Mouse (Mus musculus) midbrain, embryonic 11.5 days (tissue): Measurements from ENCODE around the gene Wdtc1. TPM values are rescaled to one million over a fixed set of nuclear protein-coding genes. Genes with fewer than 3 reads are reported as not detected.

Source experiments
- ATAC-seq: fragments of 200-750 bp; cut with Nextera tagmentation; 2 replicates; pipeline ENCODE4 v1.8.0; 2017; ENCODE audit warnings: moderate TSS enrichment, moderate library complexity; ENCODE audit not compliant: low FRiP score
- DNase-seq: peaks from one replicate; pipeline ENCODE4 v3.0.0; 2015; ENCODE audit warnings: low spot score; ENCODE audit errors: missing footprints
- H3K27ac ChIP-seq: fragments of 300-500 bp; sonication (generic); 2 replicates; pipeline ENCODE4 v1.5.1; 2014; ENCODE audit warnings: low read depth, low read length
- H3K27me3 ChIP-seq: fragments of 300-500 bp; sonication (generic); 2 replicates; pipeline ENCODE4 v1.6.1; 2014; ENCODE audit warnings: mild to moderate bottlenecking, low read length, moderate library complexity, mixed read lengths; ENCODE audit not compliant: control insufficient read depth, insufficient read depth
- H3K36me3 ChIP-seq: fragments of 300-500 bp; sonication (generic); 2 replicates; pipeline ENCODE4 v1.6.1; 2014; ENCODE audit warnings: mild to moderate bottlenecking, low read length, moderate library complexity, mixed read lengths; ENCODE audit not compliant: control insufficient read depth, insufficient read depth
- H3K4me1 ChIP-seq: fragments of 300-500 bp; sonication (generic); 2 replicates; pipeline ENCODE4 v1.6.1; 2014; ENCODE audit warnings: low read length; ENCODE audit not compliant: control insufficient read depth, insufficient read depth
- H3K4me2 ChIP-seq: fragments of 300-500 bp; sonication (generic); 2 replicates; pipeline ENCODE4 v1.6.1; 2014; ENCODE audit warnings: mild to moderate bottlenecking, moderate library complexity
- H3K4me3 ChIP-seq: fragments of 300-500 bp; sonication (generic); 2 replicates; pipeline ENCODE4 v1.5.1; 2014; ENCODE audit warnings: low read depth, low read length
- H3K9ac ChIP-seq: fragments of 300-500 bp; sonication (generic); 2 replicates; pipeline ENCODE4 v1.6.1; 2014; ENCODE audit warnings: low read length
- H3K9me3 ChIP-seq: fragments of 300-500 bp; sonication (generic); 2 replicates; pipeline ENCODE4 v1.6.1; 2016; ENCODE audit warnings: low read length; ENCODE audit not compliant: control insufficient read depth
- WGBS: fragments of 180-500 bp; shearing (Covaris S2); extraction: QIAGEN DNeasy Blood & Tissue Kit; methylation state at CpG from one replicate; pipeline ENCODE4 v1.1.7; 2014; 5-methylcytosine and 5-hydroxymethylcytosine counted together
- polyA plus RNA-seq: library from polyadenylated mRNA; unstranded; fragments of >200 nt; fragmentation: Nextera tagmentation; extraction: Ambion mirVana; gene quantifications from 2 replicates; pipeline ENCODE4 v1.2.1, GENCODE M21; 2014

Gene Wdtc1
- polyA plus RNA-seq, 1 experiment from 2014 or later: 22.2 TPM

DNA sequence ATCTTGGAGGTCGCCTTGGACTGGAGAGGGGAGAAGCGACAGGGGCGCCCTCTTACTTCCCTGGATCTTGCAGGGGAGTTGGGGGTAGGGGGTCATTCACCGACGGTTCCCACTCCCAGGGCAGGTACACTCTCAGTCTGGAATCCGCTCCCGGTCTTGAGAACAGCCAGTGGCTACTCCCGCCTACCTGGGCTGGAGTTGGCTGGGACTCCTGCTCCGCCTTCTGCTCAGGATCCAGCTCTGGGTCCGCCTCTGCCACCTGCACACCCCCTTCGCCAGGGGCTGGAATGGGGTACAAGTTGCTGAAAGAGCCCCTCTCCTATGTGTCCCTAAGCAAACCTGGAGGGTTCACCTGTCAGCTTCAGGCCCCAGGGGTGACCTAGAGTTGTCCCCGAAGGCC lies 96.1 kb downstream of the Wdtc1 start:
- Histone ChIP-seq H3K4me1 (no peaks in the 10 kb centered on the region), H3K27ac (no peak overlapping the region), H3K36me3 (no peaks in the 10 kb centered on the region), H3K9me3 (no peaks in the 10 kb centered on the region), H3K9ac (no peak overlapping the region), H3K4me3 (no peak overlapping the region), H3K4me2 (no peak overlapping the region), H3K27me3 (peaks cover 14% of the 10 kb centered on the region)
- DNase-seq (no peak), ATAC-seq (no peak)
- 28% methylated on average over 12 of the region's 12 CpGs for WGBS

DNA sequence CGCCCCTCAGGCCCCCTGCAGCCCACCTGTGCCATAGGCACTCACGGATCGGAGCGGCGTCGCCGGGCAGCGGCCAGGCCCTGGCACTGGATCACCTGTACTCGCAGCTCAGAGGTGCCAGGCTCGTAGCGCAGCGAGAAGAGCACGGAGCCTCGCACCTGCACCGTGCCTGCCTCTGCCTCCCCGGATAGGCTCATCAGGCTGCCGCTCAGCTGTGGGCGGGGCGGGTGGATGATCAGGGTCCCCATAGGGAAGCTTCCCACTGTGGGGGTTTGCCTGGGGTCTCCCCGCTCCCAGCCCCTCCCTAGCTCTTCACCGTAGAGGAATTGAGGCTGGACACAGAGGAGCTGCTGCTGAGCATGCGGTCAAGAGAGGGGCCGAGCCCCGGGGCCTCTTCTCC lies 96.5 kb downstream of the Wdtc1 start:
- WGBS: 16% methylated on average over 24 of the region's 24 CpGs
- Histone ChIP-seq H3K4me2 (no peak overlapping the region), H3K27me3 (peaks cover 18% of the 10 kb centered on the region), H3K9ac (no peak overlapping the region), H3K4me1 (no peaks in the 10 kb centered on the region), H3K9me3 (no peaks in the 10 kb centered on the region), H3K27ac (no peak overlapping the region), H3K4me3 (no peak overlapping the region), H3K36me3 (no peaks in the 10 kb centered on the region)
- no peak for ATAC-seq
- no peak for DNase-seq

DNA sequence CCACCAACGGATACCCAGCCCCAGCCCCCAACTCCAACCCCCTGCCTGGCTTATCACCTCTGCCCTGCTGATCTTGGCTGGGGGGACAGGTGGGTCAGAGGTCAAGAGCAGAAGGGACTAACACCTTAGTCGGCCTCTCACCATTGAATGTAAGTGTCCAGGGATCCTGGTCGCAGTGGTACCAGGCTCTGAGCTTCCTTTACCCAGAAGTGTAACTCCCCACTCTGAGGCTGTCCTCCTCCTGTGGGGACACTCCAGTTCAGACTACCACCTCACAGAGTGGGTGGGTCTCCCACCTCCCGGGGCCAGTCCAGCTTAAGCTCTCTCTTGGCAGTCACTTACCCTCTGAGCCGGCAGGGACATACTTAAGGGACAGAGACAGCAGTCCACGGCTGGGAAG lies 97.9 kb downstream of the Wdtc1 start:
- DNase-seq (peak; percentile 53), ATAC-seq (no peak)
- no peak overlapping the region for H3K27ac ChIP-seq
- peaks cover 10% of the 10 kb centered on the region for H3K4me1 ChIP-seq
- no peak overlapping the region for H3K9ac ChIP-seq
- peaks cover 32% of the 10 kb centered on the region for H3K27me3 ChIP-seq
- H3K4me2 ChIP-seq: no peak overlapping the region
- no peak overlapping the region for H3K4me3 ChIP-seq
- WGBS: 59% methylated on average over 6 of the region's 6 CpGs
- H3K36me3 ChIP-seq: no peaks in the 10 kb centered on the region
- no peaks in the 10 kb centered on the region for H3K9me3 ChIP-seq

DNA sequence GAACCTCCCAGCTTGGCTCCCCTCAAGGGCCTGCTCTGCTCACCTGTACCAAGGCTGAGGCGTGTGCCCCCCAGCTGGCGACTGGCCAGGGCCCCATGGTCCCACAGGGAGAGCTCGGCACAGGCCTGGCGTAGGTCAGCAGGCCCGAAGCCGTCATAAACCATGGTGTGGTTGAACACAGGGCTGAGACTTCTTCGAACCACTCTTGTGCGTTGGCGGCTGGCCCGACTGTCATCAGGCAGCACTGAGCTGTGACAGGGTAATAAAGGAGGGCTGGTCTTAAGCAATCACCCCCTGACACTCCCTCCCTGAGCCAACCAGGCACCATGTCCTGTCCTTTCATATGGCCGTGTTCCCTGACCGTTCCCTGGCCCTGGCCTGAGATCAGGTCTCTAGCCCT lies 99.9 kb downstream of the Wdtc1 start:
- no peaks in the 10 kb centered on the region for H3K9me3 ChIP-seq
- no peak overlapping the region for H3K4me2 ChIP-seq
- DNase-seq: peak; percentile 80
- H3K36me3 ChIP-seq: no peaks in the 10 kb centered on the region
- no peak for ATAC-seq
- H3K27me3 ChIP-seq: peaks cover 43% of the 10 kb centered on the region
- no peak overlapping the region for H3K27ac ChIP-seq
- 83% methylated on average over 12 of the region's 12 CpGs for WGBS
- H3K4me1 ChIP-seq: peaks cover 10% of the 10 kb centered on the region
- no peak overlapping the region for H3K4me3 ChIP-seq
- no peak overlapping the region for H3K9ac ChIP-seq

DNA sequence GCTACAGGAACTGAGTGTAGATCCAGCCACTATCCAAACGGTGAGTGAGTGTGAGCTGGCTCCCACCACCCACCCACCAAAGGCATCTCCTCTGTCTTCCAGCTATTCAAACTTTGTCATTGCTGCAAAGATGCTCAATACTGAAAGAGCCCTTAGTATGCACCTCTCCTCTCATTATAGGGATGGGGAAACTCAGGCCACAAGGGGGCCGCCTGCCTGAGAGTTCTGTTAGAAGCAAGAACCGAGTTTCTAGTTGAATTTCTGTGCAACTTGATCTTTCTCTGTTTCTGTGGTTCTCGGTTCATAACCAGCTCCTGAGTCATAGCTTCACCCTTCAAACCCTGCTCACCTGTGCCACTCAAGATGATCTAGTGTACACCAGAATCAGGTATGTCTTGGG lies 101.2 kb downstream of the Wdtc1 start:
- H3K4me2 ChIP-seq: no peak overlapping the region
- no peak overlapping the region for H3K9ac ChIP-seq
- no peak for ATAC-seq
- H3K36me3 ChIP-seq: no peaks in the 10 kb centered on the region
- H3K27ac ChIP-seq: no peak overlapping the region
- H3K27me3 ChIP-seq: peaks cover 51% of the 10 kb centered on the region
- H3K4me1 ChIP-seq: peaks cover 10% of the 10 kb centered on the region
- 32% methylated on average over 4 of the region's 4 CpGs for WGBS
- H3K9me3 ChIP-seq: no peaks in the 10 kb centered on the region
- DNase-seq: no peak
- H3K4me3 ChIP-seq: no peak overlapping the region

DNA sequence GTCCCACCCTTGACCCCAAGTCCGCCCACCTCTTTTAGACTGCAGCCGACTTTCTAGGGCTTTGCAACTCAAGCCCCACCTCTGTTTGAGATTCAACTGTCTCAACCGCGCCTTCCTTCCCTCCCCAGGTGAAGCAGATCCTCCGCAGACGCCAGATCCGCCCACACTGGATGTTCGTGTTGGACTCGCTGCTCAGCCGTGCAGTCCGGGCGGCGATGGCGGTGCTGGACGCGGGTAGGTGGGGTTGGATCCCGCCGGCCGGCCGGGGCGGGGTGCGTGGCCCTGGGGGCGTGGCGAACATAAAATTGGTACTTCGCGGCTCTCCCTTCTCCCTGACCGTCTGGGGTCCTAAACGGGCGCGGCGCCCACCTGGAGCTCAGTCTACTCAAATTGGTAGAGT lies 102.1 kb downstream of the Wdtc1 start:
- 1% methylated on average over 31 of the region's 31 CpGs for WGBS
- Histone ChIP-seq H3K4me2 (peak overlapping the region; percentile 62), H3K27me3 (peaks cover 46% of the 10 kb centered on the region), H3K4me1 (peaks cover 10% of the 10 kb centered on the region), H3K27ac (no peak overlapping the region), H3K4me3 (peak overlapping the region; percentile 32), H3K9ac (peak overlapping the region; percentile 42), H3K36me3 (no peaks in the 10 kb centered on the region), H3K9me3 (no peaks in the 10 kb centered on the region)
- no peak for ATAC-seq
- DNase-seq: peak; percentile 91

DNA sequence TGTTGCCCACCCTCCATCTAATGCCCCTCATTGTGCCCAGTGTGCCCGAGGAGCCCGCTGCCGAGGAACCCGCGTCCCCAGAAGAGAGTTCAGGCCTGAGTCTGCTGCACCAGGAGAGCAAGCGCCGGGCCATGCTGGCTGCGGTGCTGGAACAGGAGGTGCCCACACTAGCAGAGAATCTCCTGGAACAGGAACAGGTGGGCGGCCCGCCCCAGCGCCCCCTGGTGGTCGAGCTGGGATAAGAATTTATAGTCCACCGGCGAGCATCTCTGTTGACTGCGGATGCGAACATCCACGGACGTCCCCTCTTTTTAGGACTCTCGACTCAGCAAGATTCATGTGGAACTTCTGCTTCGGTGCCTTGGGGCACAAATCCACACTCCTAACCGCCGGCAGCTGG lies 102.7 kb downstream of the Wdtc1 start:
- H3K4me1 ChIP-seq: peaks cover 10% of the 10 kb centered on the region
- peaks cover 45% of the 10 kb centered on the region for H3K27me3 ChIP-seq
- ATAC-seq: no peak
- H3K9ac ChIP-seq: peak overlapping the region; percentile 42
- peak overlapping the region; percentile 62 for H3K4me2 ChIP-seq
- H3K9me3 ChIP-seq: no peaks in the 10 kb centered on the region
- DNase-seq: peak; percentile 98
- H3K27ac ChIP-seq: no peak overlapping the region
- peak overlapping the region; percentile 32 for H3K4me3 ChIP-seq
- WGBS: 2% methylated on average over 22 of the region's 22 CpGs
- no peaks in the 10 kb centered on the region for H3K36me3 ChIP-seq

DNA sequence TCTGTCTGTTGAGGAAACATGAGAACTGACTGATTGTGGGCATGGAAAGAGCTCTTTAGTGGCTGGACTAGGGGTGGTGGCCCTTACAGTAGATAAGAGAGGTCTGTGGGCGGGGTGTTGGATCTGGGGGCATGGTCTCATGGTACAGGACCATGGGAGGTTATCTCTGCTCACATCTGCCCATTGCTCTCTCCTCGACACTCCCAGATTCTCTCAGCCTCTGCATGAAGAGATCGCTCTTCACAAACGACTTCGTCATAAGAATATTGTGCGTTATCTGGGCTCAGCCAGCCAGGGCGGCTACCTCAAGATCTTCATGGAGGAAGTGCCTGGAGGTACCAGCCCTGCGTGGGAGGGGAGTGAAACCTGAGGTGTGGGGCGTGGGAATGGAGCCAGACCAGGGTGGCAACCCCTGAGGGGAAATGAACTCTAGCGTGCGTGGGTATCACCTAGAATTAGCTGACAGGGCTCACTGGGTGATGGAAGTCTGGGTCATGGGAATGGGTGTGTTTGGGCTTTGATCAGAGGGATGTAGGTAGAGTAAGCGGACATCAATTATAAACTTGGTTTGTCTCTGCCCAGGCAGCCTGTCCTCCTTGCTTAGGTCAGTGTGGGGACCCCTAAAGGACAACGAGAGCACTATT lies 105.4 kb downstream of the Wdtc1 start:
- H3K36me3 ChIP-seq: no peaks in the 10 kb centered on the region
- peak; percentile 21 for DNase-seq
- peaks cover 49% of the 10 kb centered on the region for H3K27me3 ChIP-seq
- no peak overlapping the region for H3K4me2 ChIP-seq
- H3K9ac ChIP-seq: no peak overlapping the region
- no peak overlapping the region for H3K4me3 ChIP-seq
- no peaks in the 10 kb centered on the region for H3K9me3 ChIP-seq
- WGBS: 77% methylated on average over 13 of the region's 13 CpGs
- H3K27ac ChIP-seq: no peak overlapping the region
- peaks cover 10% of the 10 kb centered on the region for H3K4me1 ChIP-seq
- ATAC-seq: no peak

DNA sequence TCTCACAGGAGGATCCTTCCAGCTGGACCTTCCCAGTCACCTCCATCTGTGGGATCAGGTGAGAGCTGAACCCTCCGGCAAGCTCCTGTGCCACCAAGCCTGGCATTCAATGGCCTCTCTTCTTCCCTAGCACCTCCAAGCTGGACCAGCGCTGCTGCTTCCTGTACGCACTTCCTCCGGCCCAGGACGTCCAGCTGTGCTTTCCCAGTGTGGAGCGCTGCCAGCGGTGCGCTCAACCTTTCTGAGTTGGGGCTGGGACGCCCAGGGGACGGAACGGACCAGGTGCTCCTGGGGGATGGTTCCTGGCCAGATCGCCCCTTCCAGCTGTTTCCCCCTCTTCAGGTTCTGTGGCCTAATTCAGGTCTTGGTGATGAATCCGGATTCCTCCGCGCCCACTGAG lies 106.2 kb downstream of the Wdtc1 start:
- Histone ChIP-seq H3K4me3 (no peak overlapping the region), H3K4me2 (no peak overlapping the region), H3K4me1 (peaks cover 10% of the 10 kb centered on the region), H3K9ac (no peak overlapping the region), H3K27me3 (peaks cover 52% of the 10 kb centered on the region), H3K27ac (no peak overlapping the region), H3K9me3 (no peaks in the 10 kb centered on the region), H3K36me3 (no peaks in the 10 kb centered on the region)
- 23% methylated on average over 15 of the region's 15 CpGs for WGBS
- DNase-seq (no peak), ATAC-seq (no peak)
